Mouse (Mus musculus) limb, embryonic 12.5 days (tissue): ENCODE measurements around the gene Tmcc3. TPM values are rescaled to one million over a fixed set of nuclear protein-coding genes. Genes with fewer than 3 reads are reported as not detected.

Experiments
- ATAC-seq: fragments of 200-750 bp; cut with Nextera tagmentation; 2 replicates; pipeline ENCODE4 v1.8.0; 2017; ENCODE audit warnings: low read depth, moderate TSS enrichment; ENCODE audit not compliant: insufficient number of reproducible peaks, insufficient read depth, low FRiP score, low TSS enrichment
- H3K27ac ChIP-seq: fragments of 300-500 bp; sonication (generic); 2 replicates; pipeline ENCODE4 v1.5.1; 2016; ENCODE audit warnings: mild to moderate bottlenecking, moderate library complexity
- H3K27me3 ChIP-seq: fragments of 300-500 bp; sonication (generic); 2 replicates; pipeline ENCODE4 v1.6.1; 2016; ENCODE audit warnings: mild to moderate bottlenecking, moderate library complexity
- H3K36me3 ChIP-seq: fragments of 300-500 bp; sonication (generic); 2 replicates; pipeline ENCODE4 v1.6.1; 2016; ENCODE audit warnings: mild to moderate bottlenecking, moderate library complexity
- H3K4me1 ChIP-seq: fragments of 300-500 bp; sonication (generic); replicated peaks from 2 replicates; pipeline ENCODE4 v1.6.1; 2016
- H3K4me2 ChIP-seq: fragments of 300-500 bp; sonication (generic); 2 replicates; pipeline ENCODE4 v1.6.1; 2016; ENCODE audit warnings: mild to moderate bottlenecking, moderate library complexity
- H3K4me3 ChIP-seq: fragments of 300-500 bp; sonication (generic); replicated peaks from 2 replicates; pipeline ENCODE4 v1.5.1; 2016; ENCODE audit warnings: mild to moderate bottlenecking
- H3K9ac ChIP-seq: fragments of 300-500 bp; sonication (generic); replicated peaks from 2 replicates; pipeline ENCODE4 v1.6.1; 2016; ENCODE audit warnings: mild to moderate bottlenecking, moderate library complexity
- H3K9me3 ChIP-seq: fragments of 300-500 bp; sonication (generic); 2 replicates; pipeline ENCODE4 v1.6.1; 2016; ENCODE audit warnings: mild to moderate bottlenecking, moderate library complexity
- WGBS: fragments of 180-500 bp; shearing (Covaris S2); methylation state at CpG from one replicate; pipeline ENCODE4 v1.1.7; 2016; 5-methylcytosine and 5-hydroxymethylcytosine counted together
- polyA plus RNA-seq: library from polyadenylated mRNA; unstranded; fragments of >200 nt; fragmentation: Nextera tagmentation; extraction: Ambion mirVana; gene quantifications from 2 replicates; pipeline ENCODE4 v1.2.1, GENCODE M21; 2016

Tmcc3 gene
- polyA plus RNA-seq, 1 experiment from 2014 or later, result 9.5 TPM

- 47% methylated on average over 12 of the region's 12 CpGs for WGBS
These were observed 116.6 kb downstream of the Tmcc3 start for GRCm38 (mm10) chr10:94428186-94428942.

GRCm38 (mm10) chr10:94430566-94430965 lies 118.8 kb downstream of the Tmcc3 start:
- Histone ChIP-seq H3K36me3 (no peaks in the 10 kb centered on the region), H3K4me2 (no peak overlapping the region), H3K27ac (no peak overlapping the region), H3K4me3 (no peak overlapping the region), H3K4me1 (peaks cover 12% of the 10 kb centered on the region), H3K27me3 (no peaks in the 10 kb centered on the region), H3K9me3 (no peaks in the 10 kb centered on the region), H3K9ac (no peak overlapping the region)
- no peak for ATAC-seq
- 71% methylated on average over 6 of the region's 6 CpGs for WGBS

More at GRCm38 (mm10) chr10:94428186-94428942, 116.6 kb downstream of the Tmcc3 start:
- no peaks in the 10 kb centered on the region for H3K27me3 ChIP-seq
- no peak overlapping the region for H3K27ac ChIP-seq
- H3K9ac ChIP-seq, result no peak overlapping the region
- H3K36me3 ChIP-seq, result no peaks in the 10 kb centered on the region
- no peak overlapping the region for H3K4me2 ChIP-seq
- no peaks in the 10 kb centered on the region for H3K9me3 ChIP-seq
- H3K4me3 ChIP-seq, result no peak overlapping the region
- H3K4me1 ChIP-seq, result peaks cover 12% of the 10 kb centered on the region
- ATAC-seq, result no peak

- Histone ChIP-seq H3K9ac (no peak overlapping the region), H3K27me3 (no peaks in the 10 kb centered on the region), H3K27ac (no peak overlapping the region), H3K4me3 (no peak overlapping the region), H3K9me3 (no peaks in the 10 kb centered on the region), H3K4me2 (no peak overlapping the region), H3K4me1 (peaks cover 4% of the 10 kb centered on the region; the same call in 1 of the 2 replicates), H3K36me3 (no peaks in the 10 kb centered on the region)
- 70% methylated on average over 5 of the region's 5 CpGs for WGBS
- ATAC-seq, result no peak
These were observed 121.2 kb downstream of the Tmcc3 start for GRCm38 (mm10) chr10:94432933-94433332.

- no peak overlapping the region for H3K4me2 ChIP-seq
- H3K9ac ChIP-seq, result no peak overlapping the region
- no peak for ATAC-seq
- no peaks in the 10 kb centered on the region; the same call in 1 of the 2 replicates for H3K4me1 ChIP-seq
- H3K9me3 ChIP-seq, result no peaks in the 10 kb centered on the region
- no peak overlapping the region for H3K4me3 ChIP-seq
- H3K27me3 ChIP-seq, result no peaks in the 10 kb centered on the region
- WGBS, result 51% methylated on average over 7 of the region's 7 CpGs
- H3K27ac ChIP-seq, result no peak overlapping the region
- H3K36me3 ChIP-seq, result no peaks in the 10 kb centered on the region
These were observed 122.2 kb downstream of the Tmcc3 start for GRCm38 (mm10) chr10:94433901-94434300.

- no peaks in the 10 kb centered on the region for H3K27me3 ChIP-seq
- no peak overlapping the region for H3K4me2 ChIP-seq
- H3K36me3 ChIP-seq, result no peaks in the 10 kb centered on the region
- H3K27ac ChIP-seq, result no peak overlapping the region
- no peak overlapping the region for H3K9ac ChIP-seq
- no peak overlapping the region for H3K4me3 ChIP-seq
- WGBS, result 75% methylated on average over 7 of the region's 7 CpGs
- peaks cover 5% of the 10 kb centered on the region; the same call in 1 of the 2 replicates for H3K4me1 ChIP-seq
- H3K9me3 ChIP-seq, result no peaks in the 10 kb centered on the region
- no peak for ATAC-seq
These were observed 131.0 kb downstream of the Tmcc3 start for GRCm38 (mm10) chr10:94442725-94443124.

- ATAC-seq, result no peak
- Histone ChIP-seq H3K4me2 (no peak overlapping the region), H3K27ac (no peak overlapping the region), H3K4me3 (no peak overlapping the region), H3K36me3 (no peaks in the 10 kb centered on the region), H3K27me3 (no peaks in the 10 kb centered on the region), H3K9ac (no peak overlapping the region), H3K9me3 (no peaks in the 10 kb centered on the region), H3K4me1 (peaks cover 5% of the 10 kb centered on the region; the same call in 1 of the 2 replicates)
- 90% methylated on average over 4 of the region's 4 CpGs for WGBS
These were observed 131.7 kb downstream of the Tmcc3 start for GRCm38 (mm10) chr10:94443453-94443852.

GRCm38 (mm10) chr10:94445192-94445591 lies 133.4 kb downstream of the Tmcc3 start:
- Histone ChIP-seq H3K4me3 (no peak overlapping the region), H3K36me3 (no peaks in the 10 kb centered on the region), H3K27me3 (no peaks in the 10 kb centered on the region), H3K9ac (no peak overlapping the region), H3K9me3 (no peaks in the 10 kb centered on the region), H3K4me1 (peaks cover 18% of the 10 kb centered on the region), H3K27ac (no peak overlapping the region), H3K4me2 (no peak overlapping the region)
- no peak for ATAC-seq
- 92% methylated on average over 7 of the region's 7 CpGs for WGBS

- H3K4me2 ChIP-seq, result no peak overlapping the region
- no peaks in the 10 kb centered on the region for H3K27me3 ChIP-seq
- no peaks in the 10 kb centered on the region for H3K36me3 ChIP-seq
- H3K4me1 ChIP-seq, result peaks cover 18% of the 10 kb centered on the region
- H3K9me3 ChIP-seq, result no peaks in the 10 kb centered on the region
- no peak overlapping the region for H3K9ac ChIP-seq
- no peak overlapping the region for H3K4me3 ChIP-seq
- ATAC-seq, result no peak
- WGBS, result 76% methylated on average over 7 of the region's 7 CpGs
- H3K27ac ChIP-seq, result no peak overlapping the region
These were observed 134.7 kb downstream of the Tmcc3 start for GRCm38 (mm10) chr10:94446379-94447008.

- no peak for ATAC-seq
- Histone ChIP-seq H3K9me3 (no peaks in the 10 kb centered on the region), H3K36me3 (no peaks in the 10 kb centered on the region), H3K4me3 (no peak overlapping the region), H3K27ac (no peak overlapping the region), H3K4me1 (peaks cover 18% of the 10 kb centered on the region), H3K4me2 (no peak overlapping the region), H3K9ac (no peak overlapping the region), H3K27me3 (no peaks in the 10 kb centered on the region)
- WGBS, result 51% methylated on average over 3 of the region's 3 CpGs
These were observed 137.9 kb downstream of the Tmcc3 start for GRCm38 (mm10) chr10:94449676-94450075.

GRCm38 (mm10) chr10:94450781-94451180 lies 139.0 kb downstream of the Tmcc3 start:
- H3K4me3 ChIP-seq, result no peak overlapping the region
- H3K27ac ChIP-seq, result no peak overlapping the region
- no peak for ATAC-seq
- H3K9ac ChIP-seq, result no peak overlapping the region
- no peaks in the 10 kb centered on the region for H3K36me3 ChIP-seq
- 64% methylated on average over 8 of the region's 8 CpGs for WGBS
- peaks cover 16% of the 10 kb centered on the region for H3K4me1 ChIP-seq
- H3K27me3 ChIP-seq, result no peaks in the 10 kb centered on the region
- H3K9me3 ChIP-seq, result no peaks in the 10 kb centered on the region
- H3K4me2 ChIP-seq, result no peak overlapping the region

- H3K4me3 ChIP-seq, result no peak overlapping the region
- no peaks in the 10 kb centered on the region for H3K36me3 ChIP-seq
- 0 out of 2 replicates have a peak, but pooled peaks cover 6% of the 10 kb centered on the region for H3K9me3 ChIP-seq
- no peaks in the 10 kb centered on the region for H3K27me3 ChIP-seq
- no peak overlapping the region for H3K4me2 ChIP-seq
- no peak overlapping the region for H3K27ac ChIP-seq
- H3K9ac ChIP-seq, result no peak overlapping the region
- ATAC-seq, result peak; percentile 46; the same call in 1 of the 2 replicates
- peaks cover 25% of the 10 kb centered on the region for H3K4me1 ChIP-seq
- 31% methylated on average over 1 of the region's 1 CpGs for WGBS
These were observed 145.7 kb downstream of the Tmcc3 start for GRCm38 (mm10) chr10:94457454-94457853.
